Mouse (Mus musculus) heart, adult 18-20 months (tissue): ENCODE data around the gene Smim26. TPM values are rescaled to one million over a fixed set of nuclear protein-coding genes. Genes with fewer than 3 reads are reported as not detected.

ENCODE experiments used
- DNase-seq, 2 experiments: peaks; one replicate each; pipeline ENCODE4 v3.0.0; 2021 to 2022; ENCODE audit warnings: mixed read lengths in 1 of 2
- microRNA-seq, 2 experiments: library from miRNA; unstranded; fragments of <30 nt; microRNA quantifications; one replicate each; pipeline ENCODE4 v1.2.0; 2022
- total RNA-seq, 2 experiments: library from RNA; stranded (reverse); gene quantifications; 2 replicates each; pipeline ENCODE4 v1.2.3; 2021

Smim26 gene
- total RNA-seq, 2 experiments from 2014 or later: 103 to 108 TPM

- DNase-seq: peak; percentile 23 to 71
These were observed 41.9 kb downstream of the Smim26 start for GRCm38 (mm10) chr2:144635644-144636320.

GRCm38 (mm10) chr2:144637204-144637603, 43.4 kb downstream of the Smim26 start:
- DNase-seq: no peak

GRCm38 (mm10) chr2:144637671-144638395, 44.0 kb downstream of the Smim26 start:
- no peak for DNase-seq

GRCm38 (mm10) chr2:144638719-144639118, 44.9 kb downstream of the Smim26 start:
- DNase-seq: peak; percentile 17 to 42

- no peak for DNase-seq
These were observed 46.2 kb downstream of the Smim26 start for GRCm38 (mm10) chr2:144640101-144640500.

- DNase-seq: peak; percentile 38 to 44
These were observed 48.1 kb downstream of the Smim26 start for GRCm38 (mm10) chr2:144641991-144642390.

Small RNA genes within 50 kb of the gene (microRNA-seq; reads per million reads assigned to microRNA genes)
- gene Gm24823: 0 reads per million in 2 experiments

Other genes starting within 250 kb of the Smim26 start
- 10 to 100 TPM; 27.4 to 27.5 TPM for gene Kat14, start 225.1 kb upstream of the Smim26 start, total RNA-seq
- 10 to 100 TPM in 1 of 2 experiments, 1 to 10 TPM in 1; 8.8 to 10.7 TPM for gene Pet117, start 225.1 kb upstream of the Smim26 start, total RNA-seq
- gene Dzank1, start 66.6 kb upstream of the Smim26 start, total RNA-seq: under 1 TPM; 0.59 to 0.60 TPM
- gene Polr3f, start 66.3 kb upstream of the Smim26 start, total RNA-seq: 10 to 100 TPM; 10.8 to 11.3 TPM
- 10 to 100 TPM; 10.6 to 13.1 TPM for gene Rbbp9, start 43.2 kb upstream of the Smim26 start, total RNA-seq
- 10 to 100 TPM; 18.9 to 22.2 TPM for gene Sec23b, start 37.8 kb upstream of the Smim26 start, total RNA-seq
- 10 to 100 TPM; 18.4 to 19.9 TPM for gene Dtd1, start 5.8 kb downstream of the Smim26 start, total RNA-seq
- not detected for gene Scp2d1, start 229.6 kb downstream of the Smim26 start, total RNA-seq